Mouse (Mus musculus): Measurements from ENCODE around the gene Lrrc71. TPM values are rescaled to one million over a fixed set of nuclear protein-coding genes. Genes with fewer than 3 reads are reported as not detected.

The Lrrc71 gene
- polyA plus RNA-seq (2012; rRNA removed), result 0.97 and 1.6 TPM in 2 replicates

DNA sequence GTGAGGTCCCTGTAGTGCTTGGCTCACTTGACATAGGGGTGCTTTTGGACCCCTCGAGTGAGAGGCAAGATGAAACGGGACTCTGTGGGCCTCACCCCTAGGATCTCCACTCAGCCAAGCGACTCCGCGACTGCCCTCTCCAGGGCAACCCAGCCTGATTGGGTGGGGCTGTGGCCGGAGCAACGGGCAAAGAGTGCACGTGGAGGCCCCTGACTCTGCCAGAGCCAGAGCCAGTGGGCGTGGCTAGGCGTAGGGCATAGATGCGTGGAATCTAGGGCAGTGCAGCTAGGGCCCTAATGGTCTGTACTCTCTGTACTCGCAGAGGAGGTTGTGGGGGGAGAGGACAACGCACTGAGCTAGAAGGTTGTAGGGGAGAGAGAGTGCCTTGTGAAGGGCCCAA, at the start of gene Lrrc71:
Gene Lrrc71 (minus strand): TSS at position 195 of the 400 bp plus-strand sequence.

DNA sequence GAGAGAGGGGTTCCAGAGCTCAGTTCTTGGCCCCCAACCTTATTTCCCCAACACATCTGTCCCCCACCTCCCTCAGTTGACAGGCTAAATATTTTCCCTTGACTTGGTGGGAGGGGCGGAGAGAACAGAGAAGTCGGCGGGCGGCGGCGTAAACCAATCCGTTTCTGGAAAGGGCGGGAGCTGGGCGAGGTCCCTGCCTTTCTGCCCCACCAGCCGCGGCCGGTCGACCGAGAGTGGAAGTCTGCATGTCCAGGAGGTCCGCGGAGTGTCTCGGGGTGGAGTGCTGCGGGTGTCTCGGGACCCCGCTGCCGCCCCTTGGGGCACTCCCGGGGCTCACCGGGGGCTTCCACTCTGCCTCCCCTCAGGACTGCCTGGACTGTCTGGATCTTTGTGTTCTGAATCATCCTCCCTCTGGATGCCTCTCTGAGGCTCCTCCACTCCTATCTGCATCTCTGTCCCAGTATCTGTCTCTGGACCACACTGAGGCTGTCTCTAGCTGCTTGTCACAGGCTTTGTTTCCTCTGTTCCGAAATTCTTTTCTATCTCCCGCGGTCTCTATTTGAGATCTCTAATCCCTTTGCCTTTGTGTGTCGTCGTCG, 48.4 kb upstream of the Lrrc71 start, which contains the start of gene Insrr:
Gene Insrr (plus strand): TSS at position 216 of the 599 bp plus-strand sequence.

DNA sequence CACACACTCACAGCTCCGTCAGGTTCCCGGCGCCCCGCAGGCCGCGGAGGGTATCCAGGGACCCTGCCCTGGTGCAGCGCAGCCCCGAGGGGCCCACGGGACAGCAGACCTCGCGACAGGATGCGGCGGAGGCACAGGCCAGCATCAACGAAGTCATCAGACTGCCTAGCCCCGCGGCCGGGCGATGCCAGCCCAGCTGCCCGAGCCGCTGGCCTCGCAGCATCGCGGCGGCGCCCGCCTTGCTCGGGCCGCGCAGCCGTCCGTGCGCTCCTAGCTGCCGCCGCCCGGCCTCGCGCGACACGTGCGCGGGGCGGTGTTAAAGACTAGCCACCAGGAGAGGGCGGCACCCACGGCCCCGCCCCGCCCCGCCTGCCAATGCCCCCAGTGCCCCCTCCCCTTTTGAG, 46.5 kb upstream of the Lrrc71 start, which contains the start of gene Ntrk1:
Gene Ntrk1 (minus strand): TSS at position 241 of the 404 bp plus-strand sequence.

Other genes starting within 250 kb of the Lrrc71 start
- 10.0 and 10.2 TPM in 2 replicates for gene Etv3, start 223.2 kb downstream of the Lrrc71 start, polyA plus RNA-seq (2012; rRNA removed)
- 34.5 and 35.4 TPM in 2 replicates for gene Arhgef11, start 131.1 kb downstream of the Lrrc71 start, polyA plus RNA-seq (2012; rRNA removed)
- gene Ntrk1, start 46.5 kb upstream of the Lrrc71 start, polyA plus RNA-seq (2012; rRNA removed), result 1.8 and 4.8 TPM in 2 replicates
- 1.3 and 1.5 TPM in 2 replicates for gene Insrr, start 48.3 kb upstream of the Lrrc71 start, polyA plus RNA-seq (2012; rRNA removed)
- gene Pear1, start 75.7 kb upstream of the Lrrc71 start, polyA plus RNA-seq (2012; rRNA removed), result 8.9 and 9.2 TPM in 2 replicates
- 0.01 TPM in 1 of 2 replicates, not detected in the other for gene Sh2d2a, start 98.1 kb upstream of the Lrrc71 start, polyA plus RNA-seq (2012; rRNA removed)
- gene Prcc, start 137.0 kb upstream of the Lrrc71 start, polyA plus RNA-seq (2012; rRNA removed), result 45.4 and 48.6 TPM in 2 replicates
- gene Hdgf, start 157.7 kb upstream of the Lrrc71 start, polyA plus RNA-seq (2012; rRNA removed), result 150 and 157 TPM in 2 replicates
- gene Mrpl24, start 170.9 kb upstream of the Lrrc71 start, polyA plus RNA-seq (2012; rRNA removed), result 75.9 and 78.5 TPM in 2 replicates
- 21.5 and 21.7 TPM in 2 replicates for gene Isg20l2, start 181.7 kb upstream of the Lrrc71 start, polyA plus RNA-seq (2012; rRNA removed)
- gene Rrnad1, start 182.1 kb upstream of the Lrrc71 start, polyA plus RNA-seq (2012; rRNA removed), result 48.3 and 48.6 TPM in 2 replicates
- 13.0 and 16.9 TPM in 2 replicates for gene Crabp2, start 200.0 kb upstream of the Lrrc71 start, polyA plus RNA-seq (2012; rRNA removed)
- 14.2 and 14.3 TPM in 2 replicates for gene Nes, start 222.5 kb upstream of the Lrrc71 start, polyA plus RNA-seq (2012; rRNA removed)